Mouse (Mus musculus): ENCODE results near the gene Map3k15. TPM values are rescaled to one million over a fixed set of nuclear protein-coding genes. Genes with fewer than 3 reads are reported as not detected.

The Map3k15 gene
- polyA plus RNA-seq, 1 experiment, result 0.84 TPM

DNA sequence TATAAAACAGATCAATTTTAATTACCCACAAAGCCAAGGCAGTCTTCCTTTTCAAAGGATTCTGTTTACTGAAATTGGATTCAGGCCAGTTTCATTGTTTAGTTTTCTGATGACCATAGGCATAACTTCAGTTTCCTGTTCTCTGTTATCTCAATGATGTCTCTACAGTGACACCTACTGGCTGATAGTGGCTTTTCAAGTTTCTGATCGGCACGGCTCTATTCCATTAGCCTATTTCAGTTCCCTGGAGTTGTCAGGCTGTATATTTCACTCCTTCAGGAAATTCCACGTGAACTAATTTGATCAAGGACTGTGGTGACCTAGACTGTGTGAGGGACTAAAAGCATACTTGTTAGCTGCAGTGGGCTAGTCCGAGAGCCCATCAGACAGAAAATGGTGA is 25.0 kb upstream of the Map3k15 start:
- Histone ChIP-seq H3K36me3 (ENCODE audit: control insufficient read depth, insufficient read depth, low read length) (no peaks in the 10 kb centered on the region), H3K4me1 (ENCODE audit: control insufficient read depth, insufficient read depth, low read length) (no peaks in the 10 kb centered on the region), H3K27me3 (ENCODE audit: control insufficient read depth, insufficient read depth, low read length) (no peaks in the 10 kb centered on the region), H3K27ac (ENCODE audit: control insufficient read depth, insufficient read depth, low read depth, low read length) (no peak overlapping the region), H3K4me3 (ENCODE audit: control insufficient read depth, low read depth, low read length) (no peak overlapping the region)
- TF ChIP-seq CTCF (IDR thresholded peaks at IDR 0.05; ENCODE audit: control insufficient read depth, insufficient read depth, insufficient replicate concordance, low read depth, low read length), result no peak
- no peak for TF ChIP-seq POLR2A (IDR thresholded peaks at IDR 0.05; ENCODE audit: control insufficient read depth, low read depth, low read length)

DNA sequence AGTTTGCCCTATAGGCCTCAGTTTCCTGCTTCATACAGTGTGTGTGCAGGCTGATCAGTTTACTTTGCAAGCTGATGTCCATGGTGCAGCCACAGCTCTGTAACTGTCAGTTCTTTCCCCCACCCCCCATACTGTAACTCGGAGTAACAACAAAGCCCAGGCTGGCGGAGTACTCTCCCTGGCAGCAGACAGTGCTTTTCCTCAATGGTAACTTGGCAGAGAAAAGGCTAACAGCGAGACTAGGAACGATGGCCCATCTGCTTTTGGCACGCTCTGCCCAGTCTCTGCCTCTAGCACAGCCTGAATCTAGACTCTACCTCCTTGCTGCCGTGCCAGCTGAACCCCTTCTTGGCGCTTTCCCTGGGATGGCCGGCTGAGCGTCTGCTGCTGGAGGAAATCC is 24.3 kb upstream of the Map3k15 start:
- no peaks in the 10 kb centered on the region for H3K27me3 ChIP-seq (ENCODE audit: control insufficient read depth, insufficient read depth, low read length)

DNA sequence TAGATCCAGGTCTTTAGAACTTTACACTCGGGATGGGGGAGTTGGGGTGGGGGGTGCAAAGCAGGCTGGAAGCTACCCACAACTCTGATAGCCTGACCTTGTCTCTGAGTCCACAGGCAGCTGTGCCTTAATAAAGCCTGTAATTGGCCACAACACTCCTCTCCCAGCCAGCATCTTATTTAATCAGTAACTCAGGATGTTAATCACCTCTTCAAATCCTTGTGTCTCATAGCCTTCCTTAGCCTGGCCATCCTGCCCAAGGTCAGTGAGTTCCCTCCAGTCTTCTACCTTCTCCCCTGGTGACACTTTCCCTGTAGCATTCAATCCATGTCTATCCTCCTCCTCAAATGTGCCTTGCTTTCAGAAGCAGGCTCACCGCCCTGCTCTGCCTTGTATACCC is 19.2 kb upstream of the Map3k15 start:
- H3K4me1 ChIP-seq (ENCODE audit: control insufficient read depth, insufficient read depth, low read length), result no peaks in the 10 kb centered on the region
- no peaks in the 10 kb centered on the region for H3K36me3 ChIP-seq (ENCODE audit: control insufficient read depth, insufficient read depth, low read length)
- H3K27me3 ChIP-seq (ENCODE audit: control insufficient read depth, insufficient read depth, low read length), result no peaks in the 10 kb centered on the region
- H3K27ac ChIP-seq (ENCODE audit: control insufficient read depth, insufficient read depth, low read depth, low read length), result no peak overlapping the region
- TF ChIP-seq POLR2A (IDR thresholded peaks at IDR 0.05; ENCODE audit: control insufficient read depth, low read depth, low read length), result no peak
- TF ChIP-seq CTCF (IDR thresholded peaks at IDR 0.05; ENCODE audit: control insufficient read depth, insufficient read depth, insufficient replicate concordance, low read depth, low read length), result no peak
- H3K4me3 ChIP-seq (ENCODE audit: control insufficient read depth, low read depth, low read length), result no peak overlapping the region

More for the DNA sequence above, 24.3 kb upstream of the Map3k15 start:
- H3K4me3 ChIP-seq (ENCODE audit: control insufficient read depth, low read depth, low read length), result no peak overlapping the region
- no peak overlapping the region for H3K27ac ChIP-seq (ENCODE audit: control insufficient read depth, insufficient read depth, low read depth, low read length)
- no peaks in the 10 kb centered on the region for H3K4me1 ChIP-seq (ENCODE audit: control insufficient read depth, insufficient read depth, low read length)
- TF ChIP-seq POLR2A (IDR thresholded peaks at IDR 0.05; ENCODE audit: control insufficient read depth, low read depth, low read length), result no peak
- TF ChIP-seq CTCF (IDR thresholded peaks at IDR 0.05; ENCODE audit: control insufficient read depth, insufficient read depth, insufficient replicate concordance, low read depth, low read length), result no peak
- no peaks in the 10 kb centered on the region for H3K36me3 ChIP-seq (ENCODE audit: control insufficient read depth, insufficient read depth, low read length)

DNA sequence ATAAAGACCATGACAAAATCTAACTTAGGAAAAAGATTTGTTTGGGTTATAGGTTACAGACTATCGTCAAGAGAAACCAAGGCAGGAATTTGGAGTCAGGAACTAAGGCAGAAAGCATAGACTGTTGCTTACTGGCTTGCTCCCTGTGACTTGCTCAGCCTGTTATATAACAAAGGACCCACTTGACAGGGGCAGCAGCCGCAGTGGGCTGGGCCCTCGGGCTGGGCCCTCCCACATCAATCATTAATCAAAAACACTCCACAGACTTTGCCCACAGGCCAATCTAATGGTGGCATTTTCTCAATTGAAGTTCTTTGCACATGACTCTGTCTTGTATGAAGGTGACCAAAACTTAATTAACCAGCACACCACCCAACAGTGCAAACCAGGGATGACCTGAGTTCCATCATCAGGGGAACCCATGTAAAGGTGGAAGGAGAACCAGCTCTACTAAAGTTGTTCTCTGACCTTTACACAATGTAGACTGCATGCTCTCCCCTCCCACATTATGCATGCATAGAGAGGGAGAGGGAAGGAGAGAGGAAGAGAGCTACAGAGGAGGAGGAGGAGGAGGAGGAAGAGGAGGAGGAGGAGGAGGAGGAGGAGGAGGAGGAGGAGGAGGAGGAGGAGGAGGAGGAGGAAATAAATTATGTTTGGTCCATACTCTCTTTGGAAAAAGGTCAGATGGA is 17.0 kb upstream of the Map3k15 start:
- no peaks in the 10 kb centered on the region for H3K4me1 ChIP-seq (ENCODE audit: control insufficient read depth, insufficient read depth, low read length)
- H3K36me3 ChIP-seq (ENCODE audit: control insufficient read depth, insufficient read depth, low read length), result no peaks in the 10 kb centered on the region
- H3K27me3 ChIP-seq (ENCODE audit: control insufficient read depth, insufficient read depth, low read length), result no peaks in the 10 kb centered on the region
- H3K27ac ChIP-seq (ENCODE audit: control insufficient read depth, insufficient read depth, low read depth, low read length), result no peak overlapping the region
- no peak overlapping the region for H3K4me3 ChIP-seq (ENCODE audit: control insufficient read depth, low read depth, low read length)
- TF ChIP-seq CTCF (IDR thresholded peaks at IDR 0.05; ENCODE audit: control insufficient read depth, insufficient read depth, insufficient replicate concordance, low read depth, low read length) (no peak), POLR2A (IDR thresholded peaks at IDR 0.05; ENCODE audit: control insufficient read depth, low read depth, low read length) (no peak)

DNA sequence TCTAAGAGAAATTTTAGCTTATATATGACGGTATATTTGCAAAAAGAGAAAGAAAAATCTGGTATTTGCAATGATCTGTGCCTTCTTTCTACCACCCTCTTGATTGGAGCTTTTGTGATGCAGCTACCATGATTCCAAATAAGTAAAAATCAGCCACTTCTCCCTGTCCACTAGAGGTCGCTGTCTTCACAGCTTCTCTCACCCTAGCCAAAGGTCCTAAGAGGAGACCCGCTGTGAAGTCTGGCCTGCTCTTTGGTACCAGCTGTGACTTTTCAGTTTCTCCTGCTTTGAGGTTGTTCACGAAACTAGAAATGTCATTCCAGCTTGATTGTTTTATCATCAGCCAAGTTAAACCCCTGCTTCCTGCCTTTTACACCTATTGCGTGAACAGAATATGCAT is 14.5 kb upstream of the Map3k15 start:
- Histone ChIP-seq H3K4me1 (ENCODE audit: control insufficient read depth, insufficient read depth, low read length) (no peaks in the 10 kb centered on the region), H3K27ac (ENCODE audit: control insufficient read depth, insufficient read depth, low read depth, low read length) (no peak overlapping the region), H3K4me3 (ENCODE audit: control insufficient read depth, low read depth, low read length) (no peak overlapping the region), H3K27me3 (ENCODE audit: control insufficient read depth, insufficient read depth, low read length) (no peaks in the 10 kb centered on the region), H3K36me3 (ENCODE audit: control insufficient read depth, insufficient read depth, low read length) (no peaks in the 10 kb centered on the region)
- TF ChIP-seq CTCF (IDR thresholded peaks at IDR 0.05; ENCODE audit: control insufficient read depth, insufficient read depth, insufficient replicate concordance, low read depth, low read length) (no peak), POLR2A (IDR thresholded peaks at IDR 0.05; ENCODE audit: control insufficient read depth, low read depth, low read length) (no peak)

DNA sequence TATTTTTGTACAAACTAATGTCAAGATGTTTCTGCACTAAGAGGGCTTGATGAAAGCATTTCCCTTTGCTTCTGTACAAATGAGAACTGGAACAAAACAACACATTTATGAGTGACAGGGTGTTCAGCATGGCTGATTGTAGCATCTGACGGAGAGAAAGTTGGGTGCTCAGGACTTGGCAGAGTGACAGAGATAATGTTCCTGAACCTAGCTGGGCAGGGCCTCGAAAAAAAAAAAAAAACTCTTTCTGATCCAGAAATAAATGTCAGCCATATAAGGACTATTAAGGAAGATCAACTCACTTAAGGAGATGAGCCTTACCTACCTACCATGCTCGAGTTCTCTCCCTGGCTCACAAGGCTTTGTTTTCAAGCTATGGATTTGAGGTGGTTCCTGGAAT is 12.0 kb upstream of the Map3k15 start:
- H3K36me3 ChIP-seq (ENCODE audit: control insufficient read depth, insufficient read depth, low read length), result no peaks in the 10 kb centered on the region
- no peaks in the 10 kb centered on the region for H3K27me3 ChIP-seq (ENCODE audit: control insufficient read depth, insufficient read depth, low read length)
- TF ChIP-seq POLR2A (IDR thresholded peaks at IDR 0.05; ENCODE audit: control insufficient read depth, low read depth, low read length) (no peak), CTCF (IDR thresholded peaks at IDR 0.05; ENCODE audit: control insufficient read depth, insufficient read depth, insufficient replicate concordance, low read depth, low read length) (no peak)
- H3K4me3 ChIP-seq (ENCODE audit: control insufficient read depth, low read depth, low read length), result no peak overlapping the region
- H3K4me1 ChIP-seq (ENCODE audit: control insufficient read depth, insufficient read depth, low read length), result no peaks in the 10 kb centered on the region
- no peak overlapping the region for H3K27ac ChIP-seq (ENCODE audit: control insufficient read depth, insufficient read depth, low read depth, low read length)

DNA sequence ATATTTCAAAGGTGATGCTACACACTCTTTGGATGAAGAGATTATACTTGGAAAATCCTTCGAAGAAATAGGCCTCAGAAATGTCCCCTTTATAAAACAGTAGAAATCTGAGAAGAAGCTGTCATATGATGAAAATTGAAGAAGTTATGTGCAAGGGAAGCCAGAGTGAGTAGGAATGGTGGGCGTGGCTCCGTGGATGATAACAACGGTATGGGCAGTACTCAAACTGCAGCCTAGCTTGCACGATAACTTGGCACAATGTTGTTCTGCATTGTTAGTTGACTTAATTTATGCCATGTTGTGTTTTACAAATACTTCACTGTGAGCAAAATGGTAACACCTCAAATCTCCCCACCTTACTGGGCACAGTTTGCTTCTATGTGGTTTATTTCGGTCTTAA is 7.6 kb downstream of the Map3k15 start:
- Histone ChIP-seq H3K4me1 (ENCODE audit: control insufficient read depth, insufficient read depth, low read length) (no peaks in the 10 kb centered on the region), H3K4me3 (ENCODE audit: control insufficient read depth, low read depth, low read length) (no peak overlapping the region), H3K36me3 (ENCODE audit: control insufficient read depth, insufficient read depth, low read length) (no peaks in the 10 kb centered on the region), H3K27me3 (ENCODE audit: control insufficient read depth, insufficient read depth, low read length) (no peaks in the 10 kb centered on the region), H3K27ac (ENCODE audit: control insufficient read depth, insufficient read depth, low read depth, low read length) (no peak overlapping the region)
- TF ChIP-seq POLR2A (IDR thresholded peaks at IDR 0.05; ENCODE audit: control insufficient read depth, low read depth, low read length) (no peak), CTCF (IDR thresholded peaks at IDR 0.05; ENCODE audit: control insufficient read depth, insufficient read depth, insufficient replicate concordance, low read depth, low read length) (no peak)
